Mouse (Mus musculus) limb, embryonic 14.5 days (tissue): ENCODE measurements around the gene Ryr1. TPM values are rescaled to one million over a fixed set of nuclear protein-coding genes. Genes with fewer than 3 reads are reported as not detected.

Source experiments
- ATAC-seq: fragments of 200-750 bp; cut with Nextera tagmentation; 2 replicates; pipeline ENCODE4 v1.8.0; 2017; ENCODE audit warnings: low read depth, moderate number of reproducible peaks, moderate TSS enrichment; ENCODE audit not compliant: low FRiP score
- DNase-seq: peaks from one replicate; pipeline ENCODE4 v3.0.0-alpha.2; 2015; ENCODE audit warnings: low spot score
- H3K27ac ChIP-seq: fragments of 300-500 bp; sonication (generic); replicated peaks from 2 replicates; pipeline ENCODE4 v1.5.1; 2014; ENCODE audit warnings: low read depth, mild to moderate bottlenecking, low read length, moderate library complexity, mixed read lengths
- H3K27me3 ChIP-seq: fragments of 300-500 bp; sonication (generic); 2 replicates; pipeline ENCODE4 v1.6.1; 2014; ENCODE audit warnings: low read length, mixed read lengths; ENCODE audit not compliant: control insufficient read depth, insufficient read depth
- H3K36me3 ChIP-seq: fragments of 300-500 bp; sonication (generic); 2 replicates; pipeline ENCODE4 v1.6.1; 2014; ENCODE audit warnings: mild to moderate bottlenecking, low read length, moderate library complexity, mixed read lengths; ENCODE audit not compliant: control insufficient read depth, insufficient read depth
- H3K4me1 ChIP-seq: fragments of 300-500 bp; sonication (generic); 2 replicates; pipeline ENCODE4 v1.6.1; 2014; ENCODE audit warnings: antibody characterized with exemption, low read length, mixed read lengths; ENCODE audit not compliant: control insufficient read depth, insufficient read depth
- H3K4me2 ChIP-seq: fragments of 300-500 bp; sonication (generic); replicated peaks from 2 replicates; pipeline ENCODE4 v1.6.1; 2014; ENCODE audit warnings: low read depth, mild to moderate bottlenecking, low read length, moderate library complexity; ENCODE audit not compliant: severe bottlenecking
- H3K4me3 ChIP-seq: fragments of 300-500 bp; sonication (generic); replicated peaks from 2 replicates; pipeline ENCODE4 v1.5.1; 2014; ENCODE audit warnings: low read length
- H3K9ac ChIP-seq: fragments of 300-500 bp; sonication (generic); 2 replicates; pipeline ENCODE4 v1.6.1; 2014; ENCODE audit warnings: mild to moderate bottlenecking, low read depth, low read length, moderate library complexity; ENCODE audit not compliant: severe bottlenecking
- H3K9me3 ChIP-seq: fragments of 300-500 bp; sonication (generic); 2 replicates; pipeline ENCODE4 v1.6.1; 2016; ENCODE audit warnings: low read length; ENCODE audit not compliant: control insufficient read depth
- POLR2A ChIP-seq: fragments of 200-500 bp; IDR thresholded peaks from 2 replicates; pipeline ENCODE4 v1.8.0; 2012; ENCODE audit warnings: inconsistent platforms, mild to moderate bottlenecking, moderate library complexity, borderline replicate concordance; ENCODE audit not compliant: insufficient read depth, insufficient read length; ENCODE audit errors: extremely low read depth
- WGBS: fragments of 180-500 bp; shearing (Covaris S2); extraction: QIAGEN DNeasy Blood & Tissue Kit; methylation state at CpG from one replicate; pipeline ENCODE4 v1.1.7; 2014; 5-methylcytosine and 5-hydroxymethylcytosine counted together
- polyA plus RNA-seq, 2 experiments: library from polyadenylated mRNA; depleted of rRNA in 1 of 2; stranded (reverse) in 1 of 2; unstranded in 1 of 2; fragments of >200 nt; fragmentation: Nextera tagmentation in 1 of 2; extraction: Ambion mirVana in 1 of 2; gene quantifications; 2 replicates each; pipeline versions ENCODE4 v1.2.1 to v1.2.3; 2012 to 2014

Gene Ryr1
- polyA plus RNA-seq, 2 experiments: 7.7 to 26.5 TPM

DNA sequence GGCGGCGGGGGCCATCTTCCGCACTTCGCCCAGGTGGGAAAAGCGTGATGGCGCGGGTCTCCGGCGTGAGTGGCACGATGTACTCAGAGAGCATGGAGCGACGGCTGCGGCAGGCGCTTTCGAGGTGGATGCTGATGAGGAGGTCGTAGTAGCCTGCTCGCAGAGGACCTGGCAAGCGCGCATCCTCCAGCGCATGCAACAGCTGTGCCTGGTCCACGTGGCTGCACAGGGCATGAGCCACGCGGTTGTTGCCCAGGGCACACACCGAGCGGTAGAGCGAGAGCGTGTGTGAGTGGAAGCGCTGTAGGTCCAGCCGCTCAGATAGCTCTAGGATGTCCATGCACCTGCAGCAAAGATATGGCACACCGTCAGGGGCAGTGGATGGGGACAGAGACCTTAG is 39.0 kb downstream of the Ryr1 start:
- 91% methylated on average over 30 of the region's 30 CpGs for WGBS
- H3K4me2 ChIP-seq: no peak overlapping the region
- no peaks in the 10 kb centered on the region for H3K36me3 ChIP-seq
- DNase-seq: no peak
- no peak overlapping the region for H3K9ac ChIP-seq
- no peak for TF ChIP-seq POLR2A
- H3K4me1 ChIP-seq: peaks cover 3% of the 10 kb centered on the region; the same call in 1 of the 2 replicates
- H3K27ac ChIP-seq: no peak overlapping the region
- no peak for ATAC-seq
- no peaks in the 10 kb centered on the region for H3K27me3 ChIP-seq
- H3K4me3 ChIP-seq: no peak overlapping the region
- H3K9me3 ChIP-seq: no peaks in the 10 kb centered on the region

DNA sequence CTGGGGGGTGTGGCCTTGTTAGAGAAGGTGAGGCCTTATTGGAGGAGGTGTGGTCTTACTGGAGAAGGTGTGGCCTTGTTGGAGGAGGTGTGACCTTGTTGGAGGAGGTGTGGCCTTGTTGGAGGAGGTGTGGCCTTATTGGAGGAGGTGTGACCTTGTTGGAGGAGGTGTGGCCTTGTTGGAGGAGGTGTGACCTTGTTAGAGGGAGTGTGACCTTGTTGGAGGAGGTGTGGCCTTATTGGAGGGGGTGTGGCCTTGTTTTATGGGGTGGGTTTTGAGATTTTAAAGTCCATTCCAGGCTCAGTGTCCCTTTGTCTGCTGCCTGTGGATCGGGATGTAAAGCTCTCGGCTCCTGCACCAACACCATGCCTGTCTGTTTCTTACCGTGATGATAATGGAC is 40.6 kb downstream of the Ryr1 start:
- Histone ChIP-seq H3K4me1 (peaks cover 3% of the 10 kb centered on the region; the same call in 1 of the 2 replicates), H3K4me2 (no peak overlapping the region), H3K27ac (no peak overlapping the region), H3K9me3 (no peaks in the 10 kb centered on the region), H3K4me3 (no peak overlapping the region), H3K36me3 (no peaks in the 10 kb centered on the region), H3K9ac (no peak overlapping the region), H3K27me3 (no peaks in the 10 kb centered on the region)
- TF ChIP-seq POLR2A: no peak
- ATAC-seq (no peak), DNase-seq (no peak)
- 80% methylated on average over 3 of the region's 3 CpGs for WGBS

DNA sequence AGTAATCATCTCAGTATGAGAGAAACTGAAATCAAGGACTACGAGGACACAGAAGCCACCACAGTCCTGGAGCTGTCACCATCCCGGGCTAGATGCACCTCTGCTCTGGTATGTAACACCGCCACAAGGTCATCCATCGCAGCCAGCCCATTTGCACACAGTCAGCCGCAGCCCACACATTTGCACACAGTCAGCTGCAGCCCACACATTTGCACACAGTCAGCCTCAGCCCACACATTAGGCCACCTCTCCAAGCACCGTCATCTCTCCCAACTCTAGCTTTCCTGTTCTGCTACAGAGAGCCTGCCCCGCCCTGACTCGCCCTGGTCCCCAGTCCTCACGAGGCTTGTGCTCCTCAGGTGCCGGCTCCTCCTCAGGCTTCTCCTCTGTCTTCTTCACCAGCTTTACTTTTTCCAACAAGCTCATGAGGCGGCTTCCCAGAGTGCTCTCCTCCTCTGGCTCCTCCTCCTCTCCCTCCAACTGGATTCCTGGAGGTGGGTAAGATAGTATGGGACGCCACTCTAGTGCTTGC is 45.5 kb downstream of the Ryr1 start:
- WGBS: 76% methylated on average over 12 of the region's 12 CpGs
- Histone ChIP-seq H3K9me3 (no peaks in the 10 kb centered on the region), H3K27ac (no peak overlapping the region), H3K27me3 (no peaks in the 10 kb centered on the region), H3K4me2 (no peak overlapping the region), H3K4me1 (no peaks in the 10 kb centered on the region), H3K4me3 (no peak overlapping the region), H3K9ac (no peak overlapping the region), H3K36me3 (no peaks in the 10 kb centered on the region)
- DNase-seq: no peak
- ATAC-seq: no peak
- no peak for TF ChIP-seq POLR2A

DNA sequence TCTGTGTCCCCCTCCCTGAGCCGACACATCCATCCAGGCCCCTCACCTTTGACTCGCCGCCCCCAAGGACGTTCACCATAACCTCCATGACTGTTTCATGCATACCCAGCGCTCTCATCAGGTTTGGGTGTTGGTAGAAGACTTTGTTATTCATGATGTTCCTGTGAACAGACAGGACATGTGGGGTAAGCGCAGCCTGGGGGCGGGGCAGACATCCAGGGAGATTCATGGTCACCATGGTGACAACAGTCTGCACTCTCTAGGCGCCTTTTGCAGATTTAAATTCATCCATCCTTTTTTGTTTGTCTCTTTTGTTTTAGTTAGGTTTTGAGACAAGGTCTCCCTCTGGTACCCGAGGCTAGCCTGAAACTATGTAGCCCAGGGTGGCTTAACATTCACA is 48.0 kb downstream of the Ryr1 start:
- Histone ChIP-seq H3K9me3 (no peaks in the 10 kb centered on the region), H3K4me3 (no peak overlapping the region), H3K9ac (no peak overlapping the region), H3K27ac (no peak overlapping the region), H3K4me2 (no peak overlapping the region), H3K4me1 (no peaks in the 10 kb centered on the region), H3K36me3 (no peaks in the 10 kb centered on the region), H3K27me3 (no peaks in the 10 kb centered on the region)
- ATAC-seq (no peak), DNase-seq (no peak)
- no peak for TF ChIP-seq POLR2A
- WGBS: 74% methylated on average over 9 of the region's 9 CpGs

DNA sequence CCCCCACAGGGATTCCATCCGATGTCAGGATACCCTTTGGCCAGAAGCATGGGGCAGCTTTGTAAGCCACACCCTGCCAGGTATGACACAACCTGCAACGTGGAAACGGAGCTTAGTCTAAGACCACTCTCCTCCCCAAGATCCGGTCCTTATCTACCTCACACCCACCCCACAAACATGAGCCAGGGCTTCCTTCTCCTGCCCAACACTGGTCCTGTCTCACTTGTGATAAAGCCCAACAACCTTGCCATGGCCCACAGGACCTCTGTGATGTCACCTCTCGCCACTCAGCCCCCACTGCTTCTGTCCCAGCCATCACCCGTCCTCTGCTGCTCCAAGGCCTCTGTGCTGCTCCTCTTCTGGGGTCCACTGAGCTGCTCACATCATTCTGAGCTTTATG is 49.8 kb downstream of the Ryr1 start:
- no peak overlapping the region for H3K27ac ChIP-seq
- WGBS: 80% methylated on average over 6 of the region's 6 CpGs
- no peaks in the 10 kb centered on the region for H3K9me3 ChIP-seq
- H3K4me2 ChIP-seq: no peak overlapping the region
- TF ChIP-seq POLR2A: no peak
- no peak overlapping the region for H3K4me3 ChIP-seq
- DNase-seq: no peak
- H3K36me3 ChIP-seq: no peaks in the 10 kb centered on the region
- H3K9ac ChIP-seq: no peak overlapping the region
- ATAC-seq: no peak
- H3K27me3 ChIP-seq: no peaks in the 10 kb centered on the region
- H3K4me1 ChIP-seq: no peaks in the 10 kb centered on the region; the same call in 1 of the 2 replicates

DNA sequence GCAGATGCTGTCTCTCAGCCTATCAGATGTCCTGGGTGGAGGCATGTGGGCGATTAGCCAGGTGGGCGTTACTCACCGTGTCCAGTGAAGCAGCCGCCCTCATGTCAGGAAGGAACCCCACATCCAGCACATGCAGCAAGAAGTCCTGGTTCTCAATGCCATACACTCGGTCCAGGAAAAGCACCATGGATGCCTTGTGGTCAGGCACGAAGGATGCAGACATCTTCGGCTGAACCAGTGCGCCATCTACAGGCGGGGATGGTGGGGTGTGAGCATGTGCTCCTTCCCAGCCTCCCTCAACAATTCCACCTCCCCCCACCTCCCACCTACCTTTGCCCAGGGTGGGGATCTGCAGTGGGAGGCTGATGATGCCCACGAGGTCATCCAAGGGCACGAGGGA is 52.3 kb downstream of the Ryr1 start:
- no peak for TF ChIP-seq POLR2A
- DNase-seq (no peak), ATAC-seq (no peak)
- no peak overlapping the region for H3K4me3 ChIP-seq
- no peaks in the 10 kb centered on the region for H3K27me3 ChIP-seq
- no peaks in the 10 kb centered on the region for H3K36me3 ChIP-seq
- 45% methylated on average over 11 of the region's 11 CpGs for whole genome bisulfite sequencing
- H3K9me3 ChIP-seq: no peaks in the 10 kb centered on the region
- H3K4me2 ChIP-seq: no peak overlapping the region
- no peaks in the 10 kb centered on the region; the same call in 1 of the 2 replicates for H3K4me1 ChIP-seq
- no peak overlapping the region for H3K9ac ChIP-seq
- no peak overlapping the region for H3K27ac ChIP-seq
